Mouse (Mus musculus): Measurements from ENCODE around the gene Baiap2. TPM values are rescaled to one million over a fixed set of nuclear protein-coding genes. Genes with fewer than 3 reads are reported as not detected.

Gene Baiap2
- total and polyA plus RNA-seq, 3 experiments = 3.4 to 6.7 (median 6.1) TPM

DNA sequence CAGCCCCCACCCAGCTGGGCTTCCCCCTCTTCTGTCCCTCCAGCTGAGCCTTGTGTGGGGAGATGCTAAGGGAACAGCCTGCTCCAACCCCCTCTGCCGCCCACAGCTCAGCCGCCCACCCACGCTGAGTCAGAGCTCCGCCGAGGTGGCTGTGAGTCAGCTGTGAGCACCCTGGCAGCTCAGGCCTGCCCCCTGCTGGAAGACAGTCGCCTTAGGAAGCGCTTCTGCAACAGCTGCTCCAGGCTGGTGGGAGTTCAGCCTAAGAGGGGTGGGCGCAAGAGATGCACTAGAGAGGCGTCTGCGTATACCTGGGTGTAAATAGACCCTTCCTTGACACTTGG is 48.7 kb downstream of the Baiap2 start:
- Histone ChIP-seq H3K4me3 (replicated peaks in 1 of 3; ENCODE audit: low read depth in 2 of 3, low read length in 2 of 3, poor library complexity in 1 of 3) (no peak overlapping the region), H3K79me2 (replicated peaks; ENCODE audit: control insufficient read depth, extremely low read depth, insufficient read depth, poor library complexity, severe bottlenecking) (no peaks in the 10 kb centered on the region), H3K4me1 (ENCODE audit: control insufficient read depth in 1 of 2, insufficient read depth in 2 of 2) (peaks cover 4 to 19% of the 10 kb centered on the region in 2 experiments; a peak in 2 of 4 replicates), H3K27ac (ENCODE audit: insufficient read depth, low read depth) (no peak overlapping the region), H3K27me3 (replicated peaks) (no peaks in the 10 kb centered on the region), H3K9ac (ENCODE audit: insufficient read depth, low read depth) (no peak overlapping the region), H3K4me2 (ENCODE audit: insufficient read depth, low read depth, poor library complexity, severe bottlenecking) (no peak overlapping the region), H3K36me3 (replicated peaks in 1 of 2; ENCODE audit: control insufficient read depth in 1 of 2, insufficient read depth in 1 of 2, low read length in 1 of 2) (peaks cover 0 to 16% of the 10 kb centered on the region in 2 experiments), H3K9me3 (replicated peaks; ENCODE audit: low read length) (no peaks in the 10 kb centered on the region)
- DNase-seq (ENCODE audit: extremely low read depth) = peak; percentile 89
- dilution Hi-C loops (cut with MboI; ENCODE audit: extremely low pct_ligation_motif_present, extremely low pct_unique_long_range_greater_than_20kb, low sequenced_read_pairs) (no loop called here), in situ Hi-C loops (cut with MboI; ENCODE audit: low pct_ligation_motif_present, low pct_unique_long_range_greater_than_20kb, low sequenced_read_pairs) (no loop called here)
- TF ChIP-seq ZNF384 (IDR thresholded peaks at IDR 0.05; ENCODE audit: low read depth, low read length) = no peak
- TF ChIP-seq SMC3 (IDR thresholded peaks at IDR 0.05; ENCODE audit: low read depth, low read length) = peak; percentile 99
- peak; percentile 89 for TF ChIP-seq ZC3H11A (IDR thresholded peaks at IDR 0.05; ENCODE audit: low read depth, low read length)
- peak; percentile 42; the same call in 1 of the 2 replicates for TF ChIP-seq NELFE (IDR thresholded peaks at IDR 0.05; ENCODE audit: low read depth, low read length)
- peak; percentile 23; the same call in 1 of the 2 replicates for TF ChIP-seq MAFK (IDR thresholded peaks at IDR 0.05; ENCODE audit: insufficient replicate concordance, low read length)
- TF ChIP-seq MEF2A (IDR thresholded peaks at IDR 0.05; ENCODE audit: borderline replicate concordance, low read depth, low read length) = no peak; the same call in 1 of the 2 replicates
- TF ChIP-seq CTCF (conservative IDR thresholded peaks at IDR 0.05 in 1 of 2, IDR thresholded peaks at IDR 0.05 in 1 of 2; ENCODE audit: low read depth in 2 of 2, low read length in 2 of 2) = peak; percentile 85 to 98
- peak; percentile 45; the same call in 1 of the 2 replicates for TF ChIP-seq ELF1 (IDR thresholded peaks at IDR 0.05; ENCODE audit: low read depth, low read length)
- TF ChIP-seq MAX (IDR thresholded peaks at IDR 0.05; ENCODE audit: low read length) = no peak
- peak; percentile 95 for TF ChIP-seq RAD21 (IDR thresholded peaks at IDR 0.05; ENCODE audit: low read depth, low read length)

DNA sequence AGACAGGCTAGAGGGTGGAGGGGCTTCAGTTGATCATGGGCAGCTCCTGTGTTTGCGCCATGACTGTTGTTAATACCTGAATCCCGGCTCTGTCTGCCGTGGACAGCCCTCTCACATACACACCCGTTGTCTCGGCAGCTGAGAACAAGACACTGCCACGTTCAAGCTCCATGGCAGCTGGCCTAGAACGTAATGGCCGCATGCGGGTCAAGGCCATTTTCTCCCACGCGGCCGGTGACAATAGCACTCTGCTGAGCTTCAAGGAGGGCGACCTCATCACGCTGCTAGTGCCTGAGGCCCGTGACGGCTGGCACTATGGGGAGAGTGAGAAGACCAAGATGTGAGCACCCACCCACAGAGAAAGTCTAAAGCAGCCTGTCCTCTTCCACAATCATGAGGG is 54.8 kb downstream of the Baiap2 start:
- dilution Hi-C loops (cut with MboI; ENCODE audit: extremely low pct_ligation_motif_present, extremely low pct_unique_long_range_greater_than_20kb, low sequenced_read_pairs) = no loop called here

DNA sequence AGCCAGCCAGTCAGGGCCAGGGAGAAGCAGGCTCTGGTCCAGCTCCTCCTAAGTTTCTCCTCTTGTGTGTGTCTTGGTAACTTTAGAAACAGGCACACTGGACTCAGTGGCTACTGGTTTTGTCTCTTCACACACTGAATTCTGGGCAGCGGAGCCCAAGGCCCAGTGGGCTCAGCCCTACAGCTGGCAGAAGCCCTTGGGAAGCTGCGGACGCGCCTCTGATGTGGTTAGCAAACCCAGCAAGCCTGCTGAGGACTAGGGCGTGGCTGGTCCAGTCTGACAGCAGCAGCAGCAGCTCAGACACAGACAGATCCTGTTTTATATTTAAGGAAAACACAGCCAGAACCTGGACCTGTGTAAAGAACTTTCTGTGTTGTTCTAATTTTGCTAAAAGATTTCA is 59.5 kb downstream of the Baiap2 start:
- in situ Hi-C loops (cut with MboI; ENCODE audit: low pct_ligation_motif_present, low pct_unique_long_range_greater_than_20kb, low sequenced_read_pairs) = no loop called here
- no peaks in the 10 kb centered on the region for H3K4me1 ChIP-seq (ENCODE audit: control insufficient read depth in 1 of 2, insufficient read depth in 2 of 2)
- no peak overlapping the region for H3K9ac ChIP-seq (ENCODE audit: insufficient read depth, low read depth)
- no peak overlapping the region for H3K4me2 ChIP-seq (ENCODE audit: insufficient read depth, low read depth, poor library complexity, severe bottlenecking)
- H3K27ac ChIP-seq (ENCODE audit: insufficient read depth, low read depth) = no peak overlapping the region
- no peaks in the 10 kb centered on the region for H3K27me3 ChIP-seq (replicated peaks)
- H3K4me3 ChIP-seq (replicated peaks in 1 of 3; ENCODE audit: low read depth in 2 of 3, low read length in 2 of 3, poor library complexity in 1 of 3) = no peak overlapping the region
- TF ChIP-seq HCFC1 (IDR thresholded peaks at IDR 0.05; ENCODE audit: low read depth, low read length) = no peak
- no peak for TF ChIP-seq ZNF384 (IDR thresholded peaks at IDR 0.05; ENCODE audit: low read depth, low read length)
- TF ChIP-seq NRF1 (IDR thresholded peaks at IDR 0.05; ENCODE audit: low read depth, low read length) = no peak
- no peak for TF ChIP-seq ZC3H11A (IDR thresholded peaks at IDR 0.05; ENCODE audit: low read depth, low read length)
- TF ChIP-seq NELFE (IDR thresholded peaks at IDR 0.05; ENCODE audit: low read depth, low read length) = no peak
- no peak for TF ChIP-seq RAD21 (IDR thresholded peaks at IDR 0.05; ENCODE audit: low read depth, low read length)
- no peak for TF ChIP-seq POLR2A (IDR thresholded peaks at IDR 0.05; ENCODE audit: low read depth, low read length)
- TF ChIP-seq POLR2AphosphoS2 (IDR thresholded peaks at IDR 0.05; ENCODE audit: low read depth, low read length) = no peak
- TF ChIP-seq E2F4 (IDR thresholded peaks at IDR 0.05; ENCODE audit: insufficient replicate concordance, low read depth, low read length) = no peak
- TF ChIP-seq JUND (conservative IDR thresholded peaks at IDR 0.05; ENCODE audit: low read depth, low read length) = no peak
- no peak for TF ChIP-seq EP300 (IDR thresholded peaks at IDR 0.05; ENCODE audit: low read length)
- peaks cover 10% of the 10 kb centered on the region for H3K9me3 ChIP-seq (replicated peaks; ENCODE audit: low read length)
- H3K36me3 ChIP-seq (replicated peaks in 1 of 2; ENCODE audit: control insufficient read depth in 1 of 2, insufficient read depth in 1 of 2, low read length in 1 of 2) = peaks cover 0 to 19% of the 10 kb centered on the region in 2 experiments
- no peak for DNase-seq (ENCODE audit: extremely low read depth)
- no peaks in the 10 kb centered on the region for H3K79me2 ChIP-seq (replicated peaks; ENCODE audit: control insufficient read depth, extremely low read depth, insufficient read depth, poor library complexity, severe bottlenecking)
- dilution Hi-C loops (cut with MboI; ENCODE audit: extremely low pct_ligation_motif_present, extremely low pct_unique_long_range_greater_than_20kb, low sequenced_read_pairs) = no loop called here

More for the DNA sequence above, 54.8 kb downstream of the Baiap2 start:
- Histone ChIP-seq H3K4me2 (ENCODE audit: insufficient read depth, low read depth, poor library complexity, severe bottlenecking) (no peak overlapping the region), H3K27me3 (replicated peaks) (no peaks in the 10 kb centered on the region), H3K9ac (ENCODE audit: insufficient read depth, low read depth) (no peak overlapping the region), H3K36me3 (replicated peaks in 1 of 2; ENCODE audit: control insufficient read depth in 1 of 2, insufficient read depth in 1 of 2, low read length in 1 of 2) (peaks cover 0 to 39% of the 10 kb centered on the region in 2 experiments), H3K4me1 (ENCODE audit: control insufficient read depth in 1 of 2, insufficient read depth in 2 of 2) (no peaks in the 10 kb centered on the region), H3K79me2 (replicated peaks; ENCODE audit: control insufficient read depth, extremely low read depth, insufficient read depth, poor library complexity, severe bottlenecking) (no peaks in the 10 kb centered on the region), H3K9me3 (replicated peaks; ENCODE audit: low read length) (no peaks in the 10 kb centered on the region), H3K27ac (ENCODE audit: insufficient read depth, low read depth) (no peak overlapping the region), H3K4me3 (replicated peaks in 1 of 3; ENCODE audit: low read depth in 2 of 3, low read length in 2 of 3, poor library complexity in 1 of 3) (no peak overlapping the region)
- TF ChIP-seq NRF1 (IDR thresholded peaks at IDR 0.05; ENCODE audit: low read depth, low read length) (no peak), ETS1 (conservative IDR thresholded peaks at IDR 0.05; ENCODE audit: low read depth, low read length) (no peak), MXI1 (IDR thresholded peaks at IDR 0.05; ENCODE audit: low read depth, low read length) (no peak), MAX (IDR thresholded peaks at IDR 0.05; ENCODE audit: low read length) (no peak), SIN3A (IDR thresholded peaks at IDR 0.05; ENCODE audit: low read length) (no peak), ZNF384 (IDR thresholded peaks at IDR 0.05; ENCODE audit: low read depth, low read length) (no peak), SMC3 (IDR thresholded peaks at IDR 0.05; ENCODE audit: low read depth, low read length) (no peak), ZC3H11A (IDR thresholded peaks at IDR 0.05; ENCODE audit: low read depth, low read length) (no peak), PAX5 (IDR thresholded peaks at IDR 0.05; ENCODE audit: low read length) (no peak)
- in situ Hi-C loops (cut with MboI; ENCODE audit: low pct_ligation_motif_present, low pct_unique_long_range_greater_than_20kb, low sequenced_read_pairs) = loop anchor here (5.0 kb wide), 1 partner anchor 80 kb away; no protein-coding TSS in a partner anchor
- DNase-seq (ENCODE audit: extremely low read depth) = no peak

Data from CH12.LX (cell line).